Mouse (Mus musculus) large intestine, adult 2 months (tissue): Measurements from ENCODE around the gene Rab11b. TPM values are rescaled to one million over a fixed set of nuclear protein-coding genes. Genes with fewer than 3 reads are reported as not detected.
"Not testable (repeated sequence)": the region's sequence is repeated elsewhere in the genome, so short reads cannot be mapped to it uniquely, and the experiment has no call there.

ENCODE experiments used
- DNase-seq: peaks from one replicate; pipeline ENCODE4 v3.0.0-alpha.2; 2012; ENCODE audit warnings: low read depth, low spot score
- WGBS: fragments of 180-500 bp; shearing (Covaris S2); methylation state at CpG from one replicate; pipeline ENCODE4 v1.1.7; 2018; 5-methylcytosine and 5-hydroxymethylcytosine counted together
- polyA plus RNA-seq: library from polyadenylated mRNA; depleted of rRNA; stranded (reverse); fragments of >200 nt; gene quantifications from 2 replicates; pipeline ENCODE4 v1.2.3, GENCODE M21; 2012

Rab11b gene
- polyA plus RNA-seq, 1 experiment = 268 TPM

GRCm38 (mm10) chr17:33773871-33774572, 13.7 kb upstream of the Rab11b start:
- DNase-seq = no peak
- 88% methylated on average over 6 of the region's 6 CpGs for WGBS

GRCm38 (mm10) chr17:33773426-33773825, 13.1 kb upstream of the Rab11b start:
- WGBS = 65% methylated on average over 6 of the region's 6 CpGs

GRCm38 (mm10) chr17:33771617-33772016, 11.3 kb upstream of the Rab11b start:
- DNase-seq = no peak
- WGBS = 94% methylated on average over 4 of the region's 4 CpGs

More at GRCm38 (mm10) chr17:33773426-33773825, 13.1 kb upstream of the Rab11b start:
- no peak for DNase-seq

- 60% methylated on average over 3 of the region's 3 CpGs for WGBS
- DNase-seq = no peak
These were observed 6.1 kb upstream of the Rab11b start for GRCm38 (mm10) chr17:33766389-33766788.

GRCm38 (mm10) chr17:33759767-33760254, 519 bp downstream of the Rab11b start:
- WGBS = under 1% methylated on average over 38 of the region's 38 CpGs
- peak; percentile 74 for DNase-seq

- 16% methylated on average over 4 of the region's 4 CpGs for WGBS
- DNase-seq = no peak
These were observed 3.1 kb downstream of the Rab11b start for GRCm38 (mm10) chr17:33757231-33757630.

GRCm38 (mm10) chr17:33756108-33756790, 4.1 kb downstream of the Rab11b start:
- no peak for DNase-seq
- 79% methylated on average over 3 of the region's 3 CpGs for WGBS

- DNase-seq = no peak
- WGBS = 39% methylated on average over 10 of the region's 10 CpGs
These were observed 4.8 kb downstream of the Rab11b start for GRCm38 (mm10) chr17:33755418-33756107.

GRCm38 (mm10) chr17:33754656-33755055, 5.7 kb downstream of the Rab11b start:
- WGBS = 92% methylated on average over 1 of the region's 1 CpGs
- no peak for DNase-seq

- DNase-seq = no peak
- 93% methylated on average over 2 of the region's 2 CpGs for WGBS
These were observed 8.0 kb downstream of the Rab11b start for GRCm38 (mm10) chr17:33752297-33752696.

GRCm38 (mm10) chr17:33751181-33751580, 9.1 kb downstream of the Rab11b start:
- no peak for DNase-seq

- WGBS = 92% methylated on average over 5 of the region's 5 CpGs
- no peak for DNase-seq
These were observed 10.9 kb downstream of the Rab11b start for GRCm38 (mm10) chr17:33749451-33749850.

- 34% methylated on average over 2 of the region's 2 CpGs for WGBS
- peak; percentile 44 for DNase-seq
These were observed 14.3 kb downstream of the Rab11b start for GRCm38 (mm10) chr17:33746011-33746410.

GRCm38 (mm10) chr17:33744686-33745384, 15.5 kb downstream of the Rab11b start:
- 63% methylated on average over 5 of the region's 5 CpGs for WGBS
- DNase-seq = no peak

- no peak for DNase-seq
- WGBS = 95% methylated on average over 1 of the region's 1 CpGs
These were observed 17.9 kb downstream of the Rab11b start for GRCm38 (mm10) chr17:33742420-33742819.

- WGBS = 74% methylated on average over 10 of the region's 10 CpGs
- not testable (repeated sequence) for DNase-seq
These were observed 26.8 kb downstream of the Rab11b start for GRCm38 (mm10) chr17:33733526-33733925.

- DNase-seq = not testable (repeated sequence)
- 35% methylated on average over 9 of the region's 9 CpGs for WGBS
These were observed 27.7 kb downstream of the Rab11b start for GRCm38 (mm10) chr17:33732556-33733083.

GRCm38 (mm10) chr17:33729215-33729614, 31.1 kb downstream of the Rab11b start:
- no peak for DNase-seq
- 43% methylated on average over 2 of the region's 2 CpGs for WGBS

GRCm38 (mm10) chr17:33728396-33728795, 31.9 kb downstream of the Rab11b start:
- DNase-seq = no peak
- WGBS = 78% methylated on average over 2 of the region's 2 CpGs
